In the genomic region with DNA sequence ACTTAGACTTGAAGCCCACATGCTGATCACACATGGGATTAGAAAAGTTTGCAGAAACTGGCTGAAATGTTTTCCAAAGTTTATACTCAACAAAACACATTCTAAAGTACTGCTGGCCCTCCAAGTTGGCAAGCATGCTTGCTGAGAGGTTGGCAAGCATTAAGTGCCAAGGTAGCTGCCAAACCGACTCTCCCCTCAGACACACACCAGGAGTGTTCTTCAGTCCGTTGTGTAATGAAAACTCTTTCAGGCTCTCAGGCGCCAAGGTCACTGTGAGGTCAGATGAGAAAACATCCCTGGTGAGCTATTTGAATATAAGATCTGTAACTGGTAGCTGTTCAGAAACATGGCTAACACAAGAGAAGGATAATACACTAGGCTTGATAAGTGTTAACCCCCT, we compare ENCODE assay signal across 9 mouse cellular contexts.
DNase-seq lines count a peak whose midpoint lies in the region; ATAC-seq and TF ChIP-seq lines count a peak whose summit lies in the region.
"Had no signal": no experiment of that assay in that cellular context is flagged by ENCODE, and none has a peak within 500 bp of the region (broad histone marks: within the 10 kb centered on the region; RNA-seq: fewer than 3 reads in every experiment).

No protein-coding gene starts in this region.

- 50% methylated on average over 3 of the region's 3 CpGs for WGBS in forebrain, embryonic 14.5 days
- WGBS in forebrain, embryonic 12.5 days = 54% methylated on average over 3 of the region's 3 CpGs
- 38% methylated on average over 3 of the region's 3 CpGs for WGBS in lung, adult 2 months

- H3K27me3 ChIP-seq in forebrain, embryonic 14.5 days (replicated peaks; ENCODE audit: control insufficient read depth, insufficient read depth, low read length) = no peaks in the 10 kb centered on the region
- no peaks in the 10 kb centered on the region for H3K27me3 ChIP-seq in forebrain, embryonic 12.5 days

- H3K27ac ChIP-seq in forebrain, embryonic 14.5 days (ENCODE audit: low read depth, low read length) = no peak overlapping the region
- no peak overlapping the region for H3K27ac ChIP-seq in forebrain, embryonic 12.5 days
- H3K27ac ChIP-seq: liver, embryonic 13.5 days had no signal

- ATAC-seq in forebrain, embryonic 14.5 days = no peak
- ATAC-seq in forebrain, embryonic 12.5 days (ENCODE audit: low FRiP score) = no peak
- no peak for ATAC-seq in monocyte, adult 5-6 weeks (replicated peaks; ENCODE audit: insufficient number of reproducible peaks, low FRiP score, low TSS enrichment, poor library complexity, severe bottlenecking)

- H3K9me3 ChIP-seq in forebrain, embryonic 14.5 days (replicated peaks; ENCODE audit: control insufficient read depth, low read length) = no peaks in the 10 kb centered on the region
- no peaks in the 10 kb centered on the region for H3K9me3 ChIP-seq in forebrain, embryonic 12.5 days
- H3K9me3 ChIP-seq: liver, embryonic 13.5 days had no signal

- peak; percentile 23 for DNase-seq in forebrain, embryonic 14.5 days (ENCODE audit: low spot score)
- peak; percentile 60 for DNase-seq in Muller cell, postnatal 12 days (ENCODE audit: inconsistent ontology term)
- DNase-seq in gastrocnemius, postnatal 10 days = peak; percentile 37
- DNase-seq in lung, adult 2 months = peak; percentile 63
- no peak for DNase-seq in frontal cortex, postnatal 10 days (ENCODE audit: low spot score in 2 of 2)
- DNase-seq in urinary bladder, postnatal 25 days (ENCODE audit: low spot score) = no peak
- DNase-seq: liver, embryonic 13.5 days had no signal

- no peaks in the 10 kb centered on the region for H3K36me3 ChIP-seq in forebrain, embryonic 14.5 days (ENCODE audit: control insufficient read depth, insufficient read depth, low read length)
- H3K36me3 ChIP-seq in forebrain, embryonic 12.5 days (replicated peaks) = no peaks in the 10 kb centered on the region
- H3K36me3 ChIP-seq: liver, embryonic 13.5 days had no signal

- no peak for TF ChIP-seq CTCF in lung, adult 2 months (IDR thresholded peaks at IDR 0.05; ENCODE audit: insufficient read depth, low read length)

- H3K4me1 ChIP-seq in forebrain, embryonic 14.5 days (ENCODE audit: control insufficient read depth, insufficient read depth, low read length) = no peaks in the 10 kb centered on the region
- H3K4me1 ChIP-seq in forebrain, embryonic 12.5 days = no peaks in the 10 kb centered on the region; the same call in 1 of the 2 replicates
- H3K4me1 ChIP-seq in lung, adult 2 months (ENCODE audit: control insufficient read depth, insufficient read depth, low read length) = peaks cover 5% of the 10 kb centered on the region; the same call in 1 of the 2 replicates

- TF ChIP-seq POLR2A in lung, adult 2 months (IDR thresholded peaks at IDR 0.05; ENCODE audit: borderline replicate concordance, extremely low read depth, low read depth, low read length) = no peak

- H3K4me3 ChIP-seq in forebrain, embryonic 14.5 days (ENCODE audit: low read depth, low read length) = no peak overlapping the region
- no peak overlapping the region for H3K4me3 ChIP-seq in forebrain, embryonic 12.5 days (replicated peaks)
- H3K4me3 ChIP-seq in lung, adult 2 months (replicated peaks; ENCODE audit: extremely low read depth, low read depth, low read length) = no peak overlapping the region
- H3K4me3 ChIP-seq: liver, embryonic 13.5 days had no signal

- H3K4me2 ChIP-seq in forebrain, embryonic 14.5 days (ENCODE audit: low read length) = no peak overlapping the region
- no peak overlapping the region for H3K4me2 ChIP-seq in forebrain, embryonic 12.5 days
- H3K4me2 ChIP-seq: liver, embryonic 13.5 days had no signal

- H3K9ac ChIP-seq in forebrain, embryonic 14.5 days (ENCODE audit: low read length) = no peak overlapping the region
- no peak overlapping the region for H3K9ac ChIP-seq in forebrain, embryonic 12.5 days
- H3K9ac ChIP-seq: liver, embryonic 13.5 days had no signal

Comparison
In these comparisons a context has a peak if more than half of its experiments do, and no peak if none do; other contexts are left out.
1. DNase-seq: peak in forebrain, embryonic 14.5 days (single experiment), Muller cell, postnatal 12 days (single experiment), gastrocnemius, postnatal 10 days (single experiment) and lung, adult 2 months (single experiment); none in frontal cortex, postnatal 10 days (0 of 2) and urinary bladder, postnatal 25 days (single experiment).